Mouse (Mus musculus) CD4-positive, CD25-positive, alpha-beta regulatory T cell, adult 2 months (primary cell): ENCODE measurements around the gene Cars.

Experiments used
- DNase-seq: peaks from one replicate; pipeline ENCODE4 v3.0.0-alpha.2; 2012; ENCODE audit warnings: low read depth, low spot score

Cars gene

GRCm38 (mm10) chr7:143511335-143511712 lies 88.6 kb downstream of the Cars start:
- DNase-seq: no peak

- DNase-seq: no peak
These were observed 89.1 kb downstream of the Cars start for GRCm38 (mm10) chr7:143510593-143511334.

GRCm38 (mm10) chr7:143509566-143509965 lies 90.3 kb downstream of the Cars start:
- DNase-seq: no peak
